Mouse (Mus musculus) brain, embryonic 14.5 days (tissue): ENCODE measurements at regions not wholly inside any gene's neighbourhood (a gene's known extent, or its start where the extent isn't known, plus 50 kb on each side); places are given as distances from the start of the nearest gene placed in this dataset.

ENCODE experiments used
- CTCF ChIP-seq: fragments of 200-500 bp; IDR thresholded peaks from 2 replicates; pipeline ENCODE4 v1.5.1; 2012; ENCODE audit warnings: inconsistent platforms, mild to moderate bottlenecking, moderate library complexity, borderline replicate concordance; ENCODE audit not compliant: insufficient read depth, insufficient read length; ENCODE audit errors: extremely low read depth
- POLR2A ChIP-seq: fragments of 200-500 bp; IDR thresholded peaks from 2 replicates; pipeline ENCODE4 v1.6.1; 2012; ENCODE audit warnings: mild to moderate bottlenecking, inconsistent platforms, borderline replicate concordance; ENCODE audit not compliant: poor library complexity, insufficient read depth, insufficient read length, severe bottlenecking; ENCODE audit errors: extremely low read depth

DNA sequence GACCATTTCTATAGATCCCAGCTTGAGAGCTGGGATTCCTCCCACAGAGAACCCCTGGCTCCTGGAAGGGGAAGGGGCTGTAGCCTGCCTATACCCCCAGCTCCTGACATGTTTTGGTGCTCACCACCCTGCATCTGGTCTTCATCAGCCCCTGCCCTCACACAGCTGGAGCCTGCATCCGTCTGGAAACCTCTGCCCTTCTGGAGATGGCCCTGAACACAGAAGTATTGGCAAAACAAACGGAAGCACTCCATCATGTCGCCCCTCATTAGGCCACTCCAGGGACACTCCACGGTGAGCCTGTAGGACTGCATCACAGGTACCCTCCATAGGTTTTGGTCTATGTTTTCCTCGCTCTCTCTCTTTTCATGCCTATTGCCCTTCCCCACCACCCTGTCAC lies 231.3 kb downstream of the Rybp start:
- TF ChIP-seq CTCF (no peak), POLR2A (no peak)
